Mouse (Mus musculus) embryonic fibroblast, embryonic 13.5 days (primary cell): Measurements from ENCODE around the gene Dab2ip. TPM values are rescaled to one million over a fixed set of nuclear protein-coding genes. Genes with fewer than 3 reads are reported as not detected.

Source experiments
- H3K27ac ChIP-seq: 2 replicates; pipeline ENCODE4 v1.5.1; 2012; ENCODE audit warnings: low read length, control low read depth, inconsistent platforms; ENCODE audit not compliant: insufficient read depth
- H3K4me1 ChIP-seq: 2 replicates; pipeline ENCODE4 v1.6.1; 2011; ENCODE audit warnings: low read length; ENCODE audit not compliant: control insufficient read depth, insufficient read depth
- H3K4me3 ChIP-seq: 2 replicates; pipeline ENCODE4 v1.5.1; 2011; ENCODE audit warnings: mild to moderate bottlenecking, control low read depth, low read length; ENCODE audit not compliant: insufficient read depth
- CTCF ChIP-seq: IDR thresholded peaks from 2 replicates; pipeline ENCODE4 v1.5.1; 2011; ENCODE audit warnings: mild to moderate bottlenecking, control low read depth, low read length, moderate library complexity, borderline replicate concordance; ENCODE audit not compliant: insufficient read depth
- POLR2A ChIP-seq: IDR thresholded peaks from 2 replicates; pipeline ENCODE4 v1.6.1; 2011; ENCODE audit warnings: low read depth, mild to moderate bottlenecking, control low read depth, low read length, moderate library complexity
- polyA plus RNA-seq: library from polyadenylated mRNA; stranded (reverse); fragments of >200 nt; gene quantifications from 2 replicates; pipeline ENCODE4 v1.2.4, GENCODE M21; 2011; ENCODE audit warnings: low read depth; ENCODE audit not compliant: missing spikeins, insufficient read length

The Dab2ip gene
- polyA plus RNA-seq, 1 experiment, result 29.7 TPM

DNA sequence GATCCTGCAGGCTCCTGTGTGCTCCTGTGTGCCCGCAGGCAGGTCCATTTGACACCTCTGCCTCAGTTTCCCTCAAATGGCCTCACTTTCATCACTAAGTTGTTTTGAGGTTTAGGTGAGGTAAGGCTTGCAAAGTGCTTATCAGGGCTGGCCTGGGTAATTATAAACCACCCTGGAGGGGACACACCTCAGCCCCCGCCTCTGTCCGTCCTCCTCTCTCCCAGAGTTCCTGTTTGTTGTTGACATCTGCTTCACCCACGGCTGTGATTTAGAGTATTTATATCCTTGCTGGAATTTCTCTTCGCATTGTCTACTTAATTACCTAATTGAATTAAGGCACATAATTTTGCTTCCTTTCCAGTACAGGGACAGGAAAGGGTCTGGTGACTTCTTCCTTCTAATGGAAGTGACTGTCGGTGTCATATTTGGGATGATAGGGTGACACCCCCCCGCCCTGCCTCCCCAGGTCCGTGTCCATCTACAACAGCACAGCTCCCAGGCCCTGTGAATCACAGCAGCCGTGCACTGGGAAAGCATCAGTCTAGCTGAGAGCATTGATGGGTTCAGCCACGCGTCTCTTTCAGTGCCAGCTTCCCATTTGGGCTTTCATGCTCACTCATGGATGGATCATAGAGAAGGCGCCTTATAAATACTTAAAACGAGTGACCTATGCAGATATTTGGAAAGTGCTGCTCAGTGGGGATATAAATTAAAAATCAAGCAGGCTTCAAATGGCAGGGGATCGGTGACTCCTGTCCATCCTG is 34.1 kb downstream of the Dab2ip start:
- no peak overlapping the region for H3K4me3 ChIP-seq
- no peak for TF ChIP-seq CTCF
- H3K27ac ChIP-seq, result no peak overlapping the region
- peaks cover 15% of the 10 kb centered on the region; the same call in 1 of the 2 replicates for H3K4me1 ChIP-seq

DNA sequence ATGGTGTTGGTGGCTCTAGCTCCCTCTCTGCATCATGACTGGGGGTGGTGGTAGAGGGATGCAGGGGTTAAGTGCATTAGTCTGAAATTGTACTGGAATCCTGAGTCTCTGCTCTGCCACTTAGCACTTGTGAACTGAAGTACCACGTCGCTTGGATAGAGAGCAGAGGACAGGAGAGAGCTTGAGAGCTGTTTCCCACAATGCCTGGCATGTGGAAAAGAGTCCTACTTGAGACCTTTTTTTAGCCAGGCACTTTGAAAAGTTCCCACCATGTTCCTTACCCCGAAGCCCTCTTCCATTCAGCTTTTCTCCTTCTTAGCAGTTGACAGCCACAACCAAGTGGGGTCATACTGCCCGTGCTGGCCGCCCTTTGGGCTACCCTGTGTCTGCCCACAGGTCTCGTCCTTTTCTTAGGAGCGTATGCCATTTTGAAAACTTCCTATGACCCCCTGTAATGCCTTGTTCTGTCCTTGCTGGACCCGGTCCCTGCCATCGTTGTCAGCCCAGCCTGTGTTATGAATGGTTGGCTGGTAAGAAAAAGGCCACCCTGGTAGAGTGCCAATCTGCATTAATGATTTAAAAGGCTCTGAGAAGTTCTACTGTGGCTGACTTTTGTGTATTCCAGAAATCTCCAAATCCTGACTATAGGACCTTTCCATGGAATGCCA is 34.8 kb downstream of the Dab2ip start:
- H3K4me1 ChIP-seq, result peaks cover 14% of the 10 kb centered on the region; the same call in 1 of the 2 replicates
- no peak overlapping the region for H3K4me3 ChIP-seq
- no peak overlapping the region for H3K27ac ChIP-seq
- no peak for TF ChIP-seq POLR2A

GRCm38 (mm10) chr2:35593889-35594288 is 35.8 kb downstream of the Dab2ip start:
- Histone ChIP-seq H3K27ac (no peak overlapping the region), H3K4me3 (no peak overlapping the region), H3K4me1 (peaks cover 6% of the 10 kb centered on the region; the same call in 1 of the 2 replicates)
- TF ChIP-seq POLR2A, result no peak
- TF ChIP-seq CTCF, result no peak

DNA sequence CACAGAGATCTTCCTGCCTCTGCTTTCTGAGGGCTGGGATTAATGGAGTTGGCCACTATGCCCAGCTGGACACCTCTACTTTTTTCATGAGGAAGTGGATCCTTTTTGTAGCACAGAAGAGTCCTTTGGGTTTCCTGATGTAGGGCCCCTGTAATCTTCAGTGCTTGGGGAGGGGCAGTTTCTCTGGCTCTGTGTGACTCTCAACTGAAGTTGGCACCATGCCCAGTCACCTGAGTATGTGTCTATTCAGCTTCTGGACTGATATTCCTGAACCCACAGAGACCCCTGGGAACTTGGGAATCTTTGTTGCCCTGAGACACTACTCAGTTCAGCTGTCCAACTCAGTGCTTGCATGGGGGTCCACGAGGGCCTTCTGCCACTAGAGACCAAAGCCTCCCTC is 37.0 kb downstream of the Dab2ip start:
- Histone ChIP-seq H3K4me3 (no peak overlapping the region), H3K4me1 (no peaks in the 10 kb centered on the region), H3K27ac (no peak overlapping the region)
- no peak for TF ChIP-seq CTCF
- TF ChIP-seq POLR2A, result no peak

DNA sequence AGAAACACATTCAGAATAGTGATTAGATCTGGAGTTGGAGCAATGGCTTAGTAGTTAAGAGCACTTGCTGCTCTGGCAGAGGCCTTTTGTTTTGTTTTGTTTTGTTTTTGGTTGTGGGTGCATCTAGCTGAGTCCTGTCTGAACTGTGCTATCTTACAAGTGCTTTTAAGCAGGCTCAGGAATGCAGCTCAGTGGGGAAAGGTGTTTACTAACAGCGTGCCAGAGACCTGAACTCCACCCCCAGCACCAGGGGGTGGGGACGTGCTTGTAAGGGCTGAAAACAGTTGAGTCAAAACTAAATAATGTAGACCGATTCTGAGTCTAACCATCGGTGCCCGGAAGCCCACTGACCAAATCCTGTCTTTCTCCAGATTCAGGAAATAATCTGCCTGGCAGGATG is 37.7 kb downstream of the Dab2ip start:
- no peak overlapping the region for H3K4me3 ChIP-seq
- no peak overlapping the region for H3K27ac ChIP-seq
- no peaks in the 10 kb centered on the region for H3K4me1 ChIP-seq
- TF ChIP-seq CTCF (no peak), POLR2A (no peak)

DNA sequence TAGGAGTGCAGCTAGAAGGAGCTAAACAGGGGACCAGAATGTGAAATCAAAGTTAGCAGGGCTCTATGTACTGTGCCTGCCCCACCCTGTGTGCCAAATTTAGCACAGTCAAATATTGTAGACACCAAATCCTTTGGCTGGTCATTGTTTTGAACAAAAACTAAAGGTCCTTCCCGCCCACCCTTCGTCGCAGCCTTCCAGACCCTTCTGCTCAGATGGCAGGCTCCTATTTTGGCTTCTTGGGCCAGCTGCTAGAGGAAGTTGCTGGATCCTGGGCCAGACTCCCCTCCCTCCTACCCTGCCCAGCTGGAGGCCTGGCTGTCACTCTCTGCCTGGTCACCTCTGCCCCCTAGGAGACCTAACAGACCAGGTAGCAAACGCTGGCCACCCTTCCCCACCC is 38.7 kb downstream of the Dab2ip start:
- H3K4me1 ChIP-seq, result no peaks in the 10 kb centered on the region

GRCm38 (mm10) chr2:35598819-35599218 is 40.8 kb downstream of the Dab2ip start:
- Histone ChIP-seq H3K27ac (no peak overlapping the region), H3K4me3 (no peak overlapping the region), H3K4me1 (no peaks in the 10 kb centered on the region)
- TF ChIP-seq POLR2A, result no peak
- TF ChIP-seq CTCF, result no peak

More for the DNA sequence above, 38.7 kb downstream of the Dab2ip start:
- H3K27ac ChIP-seq, result no peak overlapping the region
- H3K4me3 ChIP-seq, result no peak overlapping the region
- TF ChIP-seq POLR2A, result no peak
- TF ChIP-seq CTCF, result no peak

DNA sequence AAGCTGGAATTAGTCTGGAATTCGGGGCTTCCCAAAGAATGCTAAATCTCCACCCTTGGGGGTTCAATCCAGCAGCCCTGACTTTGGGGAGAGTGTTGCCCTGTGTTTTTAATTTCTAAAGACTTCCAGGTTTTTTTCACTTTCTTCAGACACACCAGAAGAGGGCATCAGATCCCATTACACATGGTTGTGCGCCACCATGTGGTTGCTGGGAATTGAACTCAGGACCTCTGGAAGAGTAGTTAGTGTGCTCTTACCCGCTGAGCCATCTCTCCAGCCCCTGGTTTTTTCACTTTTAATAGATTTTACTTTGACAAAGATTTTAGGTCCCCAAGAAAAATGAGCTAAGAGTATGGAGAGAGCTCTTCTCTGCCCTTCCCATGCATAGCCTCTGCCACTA is 43.6 kb downstream of the Dab2ip start:
- Histone ChIP-seq H3K4me1 (no peaks in the 10 kb centered on the region), H3K4me3 (no peak overlapping the region), H3K27ac (no peak overlapping the region)
- no peak for TF ChIP-seq POLR2A
- TF ChIP-seq CTCF, result no peak

GRCm38 (mm10) chr2:35607476-35607875 is 49.4 kb downstream of the Dab2ip start:
- Histone ChIP-seq H3K4me3 (no peak overlapping the region), H3K27ac (no peak overlapping the region), H3K4me1 (no peaks in the 10 kb centered on the region)
- no peak for TF ChIP-seq CTCF
- TF ChIP-seq POLR2A, result no peak

DNA sequence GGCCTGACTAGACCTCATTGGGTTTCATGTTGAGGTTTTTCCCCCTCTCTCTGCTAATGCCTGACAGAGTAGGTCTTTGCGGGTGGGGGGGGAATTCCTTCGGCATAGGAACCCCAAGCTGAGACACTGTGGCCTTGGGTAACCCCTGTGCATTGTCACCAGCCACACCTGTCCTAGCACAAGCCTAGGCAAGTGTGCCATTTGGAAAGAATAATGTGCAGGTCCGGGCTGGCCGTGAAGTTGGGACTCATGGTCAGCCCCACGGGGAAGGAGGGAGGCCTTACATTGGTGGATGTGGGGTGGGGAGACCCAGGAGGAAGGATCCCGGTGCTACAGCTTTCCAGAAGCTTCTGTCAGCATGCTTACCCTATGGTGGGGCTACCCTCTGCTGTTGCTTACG is 50.8 kb downstream of the Dab2ip start:
- H3K27ac ChIP-seq, result no peak overlapping the region
- H3K4me1 ChIP-seq, result no peaks in the 10 kb centered on the region
- TF ChIP-seq CTCF, result no peak
- no peak for TF ChIP-seq POLR2A
- no peak overlapping the region for H3K4me3 ChIP-seq
